Mouse (Mus musculus) cerebellum, adult 9-11 months (tissue): ENCODE data around the gene Rhox2c.
"Not testable (repeated sequence)": the region's sequence is repeated elsewhere in the genome, so short reads cannot be mapped to it uniquely, and the experiment has no call there.

Experiments used
- DNase-seq: peaks from one replicate; pipeline ENCODE4 v3.0.0; 2022

The Rhox2c gene

GRCm38 (mm10) chrX:37453380-37453779, at the start of gene Rhox2c:
Gene Rhox2c (plus strand): TSS chrX:37453680.
- not testable (repeated sequence) for DNase-seq

DNA sequence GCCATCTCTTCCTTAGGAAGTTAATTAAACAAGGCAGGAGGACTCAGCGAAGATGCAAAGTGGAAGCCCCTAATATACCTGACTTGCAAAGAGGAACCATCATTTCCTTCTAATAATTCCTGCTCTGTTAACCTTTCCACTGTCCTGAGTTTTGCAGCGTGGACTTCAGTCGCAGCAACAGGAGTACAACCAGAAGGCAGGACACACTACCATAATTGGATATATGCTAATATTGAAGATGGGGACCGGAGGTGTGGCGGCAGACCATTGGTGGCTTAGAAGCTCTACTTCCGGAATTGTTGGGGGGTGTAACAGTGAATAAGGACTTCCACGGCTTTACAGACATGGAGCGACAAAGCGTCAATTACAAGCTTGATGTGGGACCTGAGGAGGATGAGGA, 41.7 kb upstream of the Rhox2c start, which contains the start of gene Rhox2b:
TSS of gene Rhox2b (plus strand) at position 301 of the 400 bp plus-strand sequence.
- not testable (repeated sequence) for DNase-seq

- not testable (repeated sequence) for DNase-seq
Observed at GRCm38 (mm10) chrX:37432194-37432593, 21.3 kb upstream of the Rhox2c start, which contains the start of gene Rhox4b. Gene Rhox4b (plus strand): TSS chrX:37432494.

- DNase-seq = not testable (repeated sequence)
Observed at GRCm38 (mm10) chrX:37458285-37458684, 4.8 kb downstream of the Rhox2c start, which contains the start of gene Rhox3c. Gene Rhox3c (plus strand): TSS chrX:37458585.

GRCm38 (mm10) chrX:37480037-37480436, 26.6 kb downstream of the Rhox2c start, which contains the start of gene Rhox4c:
Gene Rhox4c (plus strand): TSS chrX:37480337.
- not testable (repeated sequence) for DNase-seq

- not testable (repeated sequence) for DNase-seq
Observed at GRCm38 (mm10) chrX:37514059-37514458, 60.6 kb downstream of the Rhox2c start, which contains the start of gene Rhox4d. Gene Rhox4d (plus strand): TSS chrX:37514359.
